Mouse (Mus musculus) ES-Bruce4 (cell line): ENCODE measurements at regions not wholly inside any gene's neighbourhood (a gene's known extent, or its start where the extent isn't known, plus 50 kb on each side); places are given as distances from the start of the nearest gene placed in this dataset.

ENCODE experiments used
- CTCF ChIP-seq: IDR thresholded peaks from one replicate; pipeline ENCODE4 v1.8.1; 2011; ENCODE audit warnings: low read depth, low read length
- POLR2A ChIP-seq: IDR thresholded peaks from one replicate; pipeline ENCODE4 v1.8.1; 2011; ENCODE audit warnings: low read length; ENCODE audit not compliant: insufficient read depth

DNA sequence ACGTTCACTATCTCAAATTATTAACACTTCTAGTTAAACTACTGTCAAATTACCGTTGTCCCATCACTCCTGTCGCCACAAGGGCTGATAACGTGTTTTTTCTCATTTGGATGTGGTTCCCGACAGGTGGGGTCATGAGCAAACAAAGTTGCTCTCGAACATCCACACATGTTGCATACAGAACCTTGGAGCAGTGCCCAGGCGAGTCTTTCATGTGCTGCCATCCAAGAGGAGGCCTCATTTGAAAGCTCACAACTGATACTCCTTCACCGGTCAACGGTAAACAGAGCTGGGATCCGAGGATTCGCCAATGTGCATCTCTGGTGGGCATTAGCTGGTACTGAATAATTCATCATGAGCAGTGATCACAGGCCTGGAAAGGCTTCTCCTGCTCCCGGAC, 253.4 kb upstream of the Usp24 start:
- TF ChIP-seq CTCF (no peak), POLR2A (no peak)
